Mouse (Mus musculus): Measurements from ENCODE around the gene Msx2.

Msx2 gene

DNA sequence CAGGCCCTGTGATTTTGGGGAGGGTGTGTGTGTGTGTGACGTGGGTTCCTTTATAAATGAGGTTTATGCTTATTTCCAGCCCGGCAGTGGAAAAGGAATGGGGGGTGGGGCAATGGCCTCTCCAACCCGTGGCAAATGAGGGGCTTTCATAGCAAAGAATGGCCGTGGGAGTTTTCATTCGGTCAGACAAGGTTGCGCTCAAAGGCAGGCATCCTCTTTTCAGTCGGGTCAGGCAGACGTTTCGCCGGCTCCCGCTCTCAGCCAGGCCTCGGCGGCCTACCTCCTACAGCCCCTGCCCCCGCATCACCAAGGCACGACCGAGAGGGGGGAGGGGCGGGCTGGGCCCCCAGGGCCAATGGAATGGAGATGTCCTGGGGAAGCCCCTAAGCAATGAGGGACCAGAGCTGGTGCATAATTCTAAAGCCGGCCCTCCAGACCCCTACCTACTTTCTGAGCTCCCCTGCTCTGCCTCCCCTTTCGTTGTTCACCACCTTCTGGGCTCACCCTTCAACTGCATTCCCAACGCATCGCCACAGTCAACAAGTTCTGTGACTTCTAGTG is 8.4 kb downstream of the Msx2 start:
- no peak for DNase-seq

DNA sequence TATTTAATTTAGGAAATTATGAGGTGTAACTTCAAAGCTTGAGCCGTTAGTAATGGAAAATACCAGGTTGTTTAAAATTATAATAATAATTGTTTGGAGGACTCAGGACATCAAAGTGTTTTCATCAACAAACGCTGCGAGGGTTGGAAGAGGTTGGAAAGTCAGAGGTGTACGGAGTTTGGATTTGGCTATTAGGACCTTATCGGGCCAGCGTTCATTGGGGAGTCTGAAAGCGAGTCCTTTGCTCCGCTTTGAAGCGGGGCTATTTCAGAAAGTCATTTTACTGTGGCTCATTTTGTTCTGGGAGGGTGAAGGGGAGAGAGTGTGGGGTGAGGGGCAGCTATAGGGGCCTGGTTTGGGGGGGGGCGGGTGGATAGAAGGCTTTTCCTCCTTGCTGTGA is 8.9 kb downstream of the Msx2 start:
- DNase-seq, result no peak

DNA sequence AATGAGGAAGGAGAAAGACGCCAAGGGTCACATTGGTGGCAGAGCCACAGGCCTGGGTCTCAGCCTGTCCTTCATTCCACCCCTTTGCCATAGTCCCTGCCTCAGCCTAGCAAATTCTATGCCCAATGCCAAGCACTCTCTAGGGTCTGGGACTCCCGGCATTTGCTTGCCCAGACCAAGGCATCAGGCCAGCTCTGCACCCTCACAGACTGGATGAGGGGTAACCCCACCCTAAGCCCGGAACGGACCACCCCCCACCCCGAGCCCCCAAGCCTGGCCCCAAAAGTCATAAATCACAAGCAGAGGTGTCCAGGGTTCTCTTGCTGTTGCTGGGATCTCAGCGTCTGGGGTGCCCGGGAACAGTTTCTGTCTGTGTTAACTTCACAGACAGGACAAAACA is 9.8 kb downstream of the Msx2 start:
- DNase-seq, result no peak

DNA sequence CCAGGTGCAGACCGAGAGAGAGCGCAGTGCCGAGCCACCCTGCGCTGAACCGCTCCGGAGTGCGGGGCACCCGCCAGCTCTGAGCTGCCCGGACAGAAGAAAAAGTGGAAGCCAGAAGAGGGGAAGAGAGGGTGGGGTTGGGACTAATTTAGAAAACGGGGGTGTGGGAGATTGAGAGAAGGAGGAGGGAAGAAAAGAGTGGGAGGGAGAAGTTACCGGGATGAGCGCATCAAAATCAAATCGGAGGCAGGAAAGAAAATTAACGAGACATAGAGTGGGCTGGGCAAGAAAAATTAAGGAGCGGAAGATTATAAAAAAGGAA is 10.3 kb downstream of the Msx2 start:
- no peak for DNase-seq

DNA sequence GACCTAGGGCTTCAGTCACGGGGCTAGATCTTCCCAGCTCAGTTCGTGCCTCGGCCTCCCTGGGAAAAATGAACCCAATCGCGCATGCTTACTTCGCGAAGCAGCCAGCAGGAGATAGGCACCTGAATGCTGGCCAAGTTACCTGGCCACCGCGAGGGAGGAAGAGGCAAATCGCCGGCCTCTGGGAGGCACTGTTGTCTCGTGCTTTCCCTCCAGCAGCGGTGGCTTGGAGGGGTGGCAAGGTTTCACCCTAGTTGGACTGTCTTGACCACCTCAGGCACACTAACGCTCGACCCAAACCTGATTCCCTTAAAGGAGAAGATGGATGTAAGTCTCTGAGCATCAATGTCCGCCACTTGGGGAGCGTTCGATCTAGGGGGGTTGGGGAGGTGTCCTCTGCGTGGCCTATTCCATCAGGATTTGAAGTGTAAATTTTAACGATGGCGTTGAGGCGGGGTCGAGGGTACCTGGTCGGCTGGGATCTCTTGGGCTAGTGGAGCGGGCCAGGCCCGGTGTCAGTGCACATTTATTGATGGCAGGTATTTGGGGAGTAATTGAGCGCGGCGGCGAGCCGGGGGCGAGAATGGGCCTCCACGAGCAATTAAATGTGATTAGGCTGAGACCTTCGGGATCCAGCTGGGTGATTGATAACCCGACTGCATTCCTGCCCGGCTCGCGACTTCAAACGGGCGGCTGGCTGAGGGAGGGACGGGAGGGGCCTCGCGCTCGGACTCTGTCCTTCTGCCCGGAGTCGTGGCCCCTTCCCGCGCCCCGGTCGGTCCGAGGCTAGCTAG is 10.8 kb downstream of the Msx2 start:
- DNase-seq, result peak; percentile 15

DNA sequence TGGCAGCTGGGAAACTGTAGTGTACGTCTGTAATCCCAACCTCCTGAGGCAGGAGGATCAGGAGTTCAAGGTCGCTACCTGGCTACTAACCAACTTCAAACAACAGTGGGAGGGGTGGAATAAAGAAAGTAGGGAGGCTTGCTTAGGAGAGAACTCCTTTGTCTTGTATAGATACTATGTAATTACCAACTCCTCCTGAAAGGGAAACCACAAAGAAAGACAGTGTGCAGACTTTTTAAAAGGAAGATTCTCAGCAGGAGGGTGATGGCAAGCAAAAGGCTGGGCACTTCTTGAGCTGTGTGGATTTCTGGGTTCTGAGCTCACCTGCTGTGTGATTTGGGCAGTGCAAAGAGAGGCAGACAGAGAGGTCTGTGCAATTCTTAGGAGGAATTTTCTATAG is 11.5 kb downstream of the Msx2 start:
- DNase-seq, result no peak

DNA sequence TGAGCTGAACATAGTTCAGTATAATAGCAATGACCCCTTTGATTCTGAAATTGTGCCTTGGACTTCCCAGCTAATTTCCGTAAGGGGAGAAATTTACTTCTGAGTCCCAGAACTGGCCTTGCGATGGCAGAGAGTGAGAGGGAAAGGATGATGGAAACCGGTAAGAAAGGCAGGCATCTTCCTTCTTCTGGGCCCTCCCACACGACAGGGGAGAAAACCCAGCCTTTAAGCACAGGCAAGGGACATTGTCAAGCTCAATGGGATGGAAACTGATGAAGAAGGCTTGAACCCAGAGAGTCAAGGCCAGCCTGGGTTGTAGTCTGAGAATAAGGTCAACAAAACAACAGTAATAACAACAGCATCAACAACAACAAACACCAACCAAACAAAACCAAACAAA is 14.1 kb downstream of the Msx2 start:
- no peak for DNase-seq

DNA sequence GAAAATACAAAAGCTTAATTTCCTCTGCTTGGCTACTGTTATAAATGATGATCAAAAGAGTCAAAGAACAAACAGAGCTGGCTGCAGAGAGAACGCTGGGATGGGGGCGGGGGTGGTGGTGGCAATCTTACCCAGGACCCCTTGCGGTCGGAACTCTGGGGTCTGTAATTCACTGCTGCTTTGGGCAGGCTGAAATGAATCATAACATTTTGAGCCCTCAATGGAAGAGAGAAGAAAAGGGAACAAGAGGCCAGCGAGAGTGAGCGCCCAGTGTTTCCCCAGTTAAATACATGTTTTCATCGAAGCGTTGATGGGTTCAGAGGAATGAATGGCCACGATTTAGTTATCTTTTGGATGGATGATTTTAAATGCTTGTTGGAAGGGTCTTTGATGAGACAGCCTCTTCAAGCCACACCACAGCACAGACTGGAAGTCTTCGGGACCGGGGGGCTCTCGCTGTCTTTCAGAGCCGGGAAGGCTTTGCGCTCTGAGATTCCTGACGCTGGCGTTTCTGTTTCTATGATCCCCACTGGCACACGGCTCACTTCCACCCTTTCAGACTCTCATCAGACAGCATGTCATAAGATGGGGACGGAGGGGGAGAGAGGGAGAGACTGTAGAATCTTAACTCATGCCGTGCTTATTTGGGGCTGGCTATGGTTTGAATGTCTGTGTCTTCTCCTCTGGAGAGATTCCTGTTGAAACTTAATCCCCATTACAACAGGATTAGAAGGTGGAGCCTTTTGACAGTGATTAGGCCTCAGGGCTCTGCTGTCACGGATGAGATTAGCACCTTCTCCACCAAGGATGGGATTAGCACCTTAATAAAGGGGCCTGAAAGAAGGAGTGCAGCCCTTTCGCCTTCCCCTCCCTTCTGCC is 17.8 kb downstream of the Msx2 start:
- no peak for DNase-seq

DNA sequence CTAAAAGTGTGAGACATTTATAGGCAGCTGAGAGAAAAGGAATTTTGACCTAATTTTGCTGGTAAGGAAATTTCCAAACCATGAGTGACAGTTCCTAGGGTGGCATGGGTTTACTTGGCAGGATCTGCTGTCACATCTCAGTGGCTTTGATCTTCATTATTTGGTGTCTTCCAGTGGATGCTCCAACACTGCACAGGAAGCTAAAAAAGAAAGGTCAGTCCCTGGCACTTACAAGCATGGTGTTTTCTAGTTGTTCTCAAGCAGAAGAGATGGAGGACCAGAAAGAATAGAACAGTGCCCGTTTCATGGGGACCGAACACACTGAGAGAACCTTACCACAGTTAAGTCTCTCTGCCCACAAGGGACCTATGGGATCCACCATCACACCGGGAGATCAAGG is 18.9 kb downstream of the Msx2 start:
- no peak for DNase-seq

DNA sequence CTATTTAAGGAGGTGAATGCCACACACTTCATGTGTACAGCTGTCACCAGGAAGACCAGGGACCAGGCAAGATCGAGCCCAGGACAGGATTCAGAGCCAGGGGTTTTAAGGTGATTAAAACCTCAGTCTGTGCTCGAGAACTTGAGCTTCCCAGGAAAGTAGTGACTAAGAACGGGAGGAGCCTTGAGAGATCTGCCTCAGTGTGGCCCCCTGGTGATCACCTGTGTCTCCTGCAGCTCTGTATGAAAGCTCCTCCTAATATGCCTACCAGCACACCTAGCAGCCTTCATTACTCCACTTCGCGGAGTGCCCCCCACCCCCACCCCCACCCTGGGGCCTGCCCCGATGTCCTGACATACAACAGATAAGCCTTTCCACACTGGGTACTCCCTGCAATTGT is 25.3 kb downstream of the Msx2 start:
- DNase-seq, result peak; percentile 16

DNA sequence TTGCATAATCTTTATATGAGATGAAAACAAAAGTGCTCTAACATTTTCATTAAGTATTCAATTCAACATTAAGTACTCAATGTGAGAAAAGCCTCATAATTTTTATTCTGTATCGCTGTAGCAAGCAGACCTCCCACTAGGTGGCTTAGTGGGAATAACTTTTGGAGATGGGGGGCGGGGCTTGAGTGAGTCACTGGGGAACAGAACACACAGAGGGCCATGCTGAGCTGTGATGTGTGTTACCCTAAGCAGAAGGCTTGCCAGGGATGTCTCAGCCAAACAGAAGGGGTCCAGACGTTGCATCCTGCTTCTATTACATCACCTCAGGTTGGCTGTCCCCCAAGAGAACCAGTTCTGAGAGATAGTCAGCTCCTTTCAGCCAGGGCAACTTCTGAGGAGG is 29.3 kb downstream of the Msx2 start:
- DNase-seq, result peak; percentile 75

DNA sequence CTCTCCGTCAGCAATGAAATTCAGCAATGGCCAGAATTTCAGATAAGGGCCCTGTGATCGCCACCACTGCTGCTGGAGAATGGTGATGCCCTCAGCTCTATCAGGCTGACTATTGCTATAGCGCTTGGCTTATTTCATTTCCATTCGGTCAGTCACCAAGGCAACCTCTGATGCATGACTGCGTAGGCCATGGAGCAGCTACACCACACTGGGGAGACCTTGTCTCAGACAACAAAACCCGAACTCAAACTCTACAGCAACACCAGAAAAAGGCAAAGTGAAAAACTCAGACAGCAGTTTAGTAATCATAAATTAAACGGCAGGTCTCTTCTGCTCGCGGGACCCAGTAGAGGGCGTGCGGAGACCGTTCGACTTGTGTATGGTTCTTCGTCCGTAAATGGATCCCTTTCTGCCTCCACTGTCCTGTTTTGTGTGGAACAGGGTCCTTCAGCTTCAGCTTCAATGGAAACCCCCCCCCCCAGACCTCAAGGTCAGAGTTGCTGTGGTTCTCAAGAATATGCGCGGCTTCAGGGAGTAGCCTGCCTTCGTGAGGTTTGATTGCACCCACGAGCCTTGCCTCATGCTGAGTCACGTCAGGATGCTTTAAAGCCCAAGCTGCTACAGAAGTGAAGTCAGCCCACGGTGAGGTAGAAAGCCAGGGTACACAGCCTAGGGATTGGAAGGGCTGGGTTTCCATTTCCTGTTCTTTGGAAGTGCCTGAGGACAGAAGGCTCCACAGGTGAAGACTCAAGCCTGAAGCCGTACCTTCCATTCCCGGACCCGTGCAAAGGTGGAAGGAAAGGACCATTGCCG is 30.5 kb downstream of the Msx2 start:
- DNase-seq, result peak; percentile 27

DNA sequence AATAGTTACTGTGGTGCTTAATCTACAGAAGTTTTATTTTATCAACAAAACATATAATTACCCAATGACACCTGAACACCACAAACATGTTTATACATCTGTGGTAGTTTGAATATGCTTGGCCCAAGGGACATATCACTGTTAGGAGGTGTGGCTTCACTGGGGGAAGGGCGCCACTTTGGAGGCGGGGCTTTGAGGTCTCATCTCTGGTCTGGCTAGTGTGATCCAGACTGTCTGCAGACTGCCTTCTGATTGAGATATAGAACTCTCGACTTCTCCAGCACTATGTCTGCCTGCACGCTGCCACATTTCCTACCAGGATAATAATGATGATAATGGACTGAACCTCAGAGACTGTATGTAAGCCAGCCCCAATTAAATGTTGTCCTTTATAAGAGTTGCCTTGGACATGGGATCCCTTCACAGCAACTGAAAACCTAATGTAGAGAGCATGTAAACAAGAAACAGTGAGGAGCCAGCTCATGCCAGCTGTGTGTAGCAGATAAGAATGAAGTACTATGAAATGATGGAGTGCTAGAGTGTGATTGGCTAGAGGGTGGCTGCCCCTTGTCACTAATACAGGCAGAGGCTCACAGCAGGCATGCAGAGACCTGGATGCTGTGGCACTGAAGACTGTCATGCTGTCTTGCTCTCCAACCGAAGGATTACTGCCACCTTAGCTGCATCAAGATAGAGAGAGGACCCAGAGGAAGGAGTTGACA is 31.4 kb downstream of the Msx2 start:
- DNase-seq, result no peak

DNA sequence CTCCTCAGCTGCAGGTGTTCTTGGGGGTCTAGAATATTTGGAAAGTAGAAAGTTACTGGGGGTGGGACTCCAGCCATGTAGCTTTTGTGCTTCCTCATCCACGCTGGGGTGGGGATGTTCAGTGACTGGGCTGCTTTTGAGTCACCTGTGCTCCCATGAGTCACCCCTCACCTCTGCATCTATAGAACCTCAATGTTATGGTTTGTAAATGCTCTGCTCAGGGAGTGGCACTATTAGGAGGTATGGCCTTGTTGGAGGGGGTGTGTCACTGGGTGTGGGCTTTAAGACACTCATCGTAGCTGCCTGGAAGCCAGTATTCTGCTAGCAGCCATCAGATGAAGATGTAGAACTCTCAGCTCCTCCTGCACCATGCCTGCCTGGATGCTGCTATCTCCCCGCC is 32.9 kb downstream of the Msx2 start:
- no peak for DNase-seq

DNA sequence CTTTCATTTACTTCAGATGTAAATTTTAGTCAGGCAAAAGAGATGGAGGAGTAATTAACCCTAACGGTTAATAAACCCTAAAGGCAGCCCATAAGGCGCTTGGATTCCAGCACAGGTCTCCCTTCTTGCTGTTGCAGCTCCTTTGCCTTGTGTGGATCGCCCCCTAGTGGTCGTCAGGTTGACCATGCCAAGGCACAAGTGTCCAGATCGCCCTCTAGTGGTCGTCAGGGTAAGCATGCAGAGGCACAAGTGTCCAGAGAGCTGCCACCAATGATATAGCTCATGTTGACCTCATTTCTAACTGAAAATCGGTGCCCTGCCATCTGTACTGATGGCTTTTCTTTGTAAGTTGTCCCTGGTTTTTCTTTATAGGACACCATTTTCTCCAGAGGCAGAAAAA is 46.4 kb downstream of the Msx2 start:
- DNase-seq, result peak; percentile 88

DNA sequence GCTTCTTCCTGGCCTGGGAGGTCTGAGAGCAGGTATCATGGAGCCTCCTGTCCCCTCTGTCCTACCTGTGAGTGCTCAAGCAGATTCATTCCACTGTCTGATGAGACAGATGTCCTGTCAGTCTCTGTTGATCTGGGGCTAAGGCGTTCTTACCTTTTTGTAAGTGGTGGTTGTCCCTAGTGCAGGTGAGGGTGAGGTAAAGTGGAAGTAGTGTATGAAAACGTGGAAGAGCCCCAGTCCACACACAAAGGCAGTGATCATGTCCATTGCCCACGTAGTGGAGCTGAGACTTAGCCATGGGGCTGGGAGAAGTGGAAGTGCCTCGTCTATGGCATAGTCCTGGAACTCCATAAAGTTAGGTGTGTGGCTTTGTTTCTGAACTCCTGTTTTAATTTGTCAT is 51.7 kb downstream of the Msx2 start:
- no peak for DNase-seq

DNA sequence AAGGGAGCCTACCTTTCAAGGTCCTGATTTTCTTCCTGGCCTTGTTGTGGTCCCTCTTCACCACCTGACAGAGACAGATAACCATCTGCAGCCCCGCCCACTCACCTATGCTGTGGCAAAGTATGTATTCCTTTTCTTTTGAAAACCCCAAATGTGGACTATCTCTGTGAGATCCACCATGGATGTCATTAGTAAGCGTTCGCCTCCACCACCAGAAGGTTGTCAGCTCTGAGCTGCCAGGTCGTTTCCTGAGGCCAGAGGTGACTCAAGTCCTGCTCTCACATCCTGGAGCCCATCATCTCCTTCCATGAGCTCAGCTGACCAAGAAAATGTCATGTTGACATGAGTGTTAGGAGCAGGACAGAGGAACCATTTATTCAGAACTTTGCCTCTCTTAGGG is 52.1 kb downstream of the Msx2 start:
- DNase-seq, result no peak

DNA sequence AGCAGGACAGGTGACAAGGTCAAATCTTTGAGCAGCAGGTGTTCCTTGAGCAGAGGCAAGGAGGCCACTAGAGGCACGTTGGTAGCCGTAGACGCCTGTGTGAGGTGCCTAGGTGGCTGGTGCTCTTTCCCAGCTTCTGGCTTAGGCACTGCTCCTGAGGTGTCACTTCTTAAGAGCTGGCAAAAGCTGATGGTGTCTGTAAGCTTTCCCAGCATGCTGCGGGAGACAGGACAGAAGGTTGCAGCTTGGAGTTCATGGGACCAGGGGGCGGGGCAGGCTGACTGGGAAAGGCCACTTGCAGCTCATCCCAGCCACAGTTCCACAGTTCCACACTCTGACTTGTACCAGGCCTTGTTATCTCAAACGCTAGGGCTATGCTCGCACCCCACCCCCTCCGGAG is 53.2 kb downstream of the Msx2 start:
- DNase-seq, result no peak

DNA sequence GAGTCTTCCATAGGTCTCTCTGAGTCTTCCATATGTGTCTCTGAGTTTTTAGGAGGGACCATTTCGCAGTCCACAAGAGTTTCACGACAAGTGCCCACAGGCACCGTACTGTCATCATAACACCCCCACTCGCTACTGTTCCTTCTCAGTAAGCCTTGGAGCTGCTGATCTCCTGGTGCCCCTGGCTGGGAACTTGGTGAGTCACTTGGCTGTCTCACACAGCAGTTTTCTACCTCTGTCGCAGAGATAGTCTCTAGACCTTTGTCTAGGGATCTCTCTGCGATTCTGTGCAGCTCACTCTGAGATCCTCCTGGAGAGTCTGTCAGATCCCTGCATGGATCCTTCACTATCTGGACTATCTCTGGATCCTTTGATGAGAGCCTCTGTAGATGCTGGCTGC is 55.2 kb downstream of the Msx2 start:
- DNase-seq, result no peak

All from lung, postnatal 10 days (tissue).